Mouse (Mus musculus) brain, embryonic 14.5 days (tissue): Measurements from ENCODE around the gene Mctp1.

Source experiments
- CTCF ChIP-seq: fragments of 200-500 bp; IDR thresholded peaks from 2 replicates; pipeline ENCODE4 v1.5.1; 2012; ENCODE audit warnings: inconsistent platforms, mild to moderate bottlenecking, moderate library complexity, borderline replicate concordance; ENCODE audit not compliant: insufficient read depth, insufficient read length; ENCODE audit errors: extremely low read depth
- POLR2A ChIP-seq: fragments of 200-500 bp; IDR thresholded peaks from 2 replicates; pipeline ENCODE4 v1.6.1; 2012; ENCODE audit warnings: mild to moderate bottlenecking, inconsistent platforms, borderline replicate concordance; ENCODE audit not compliant: poor library complexity, insufficient read depth, insufficient read length, severe bottlenecking; ENCODE audit errors: extremely low read depth

DNA sequence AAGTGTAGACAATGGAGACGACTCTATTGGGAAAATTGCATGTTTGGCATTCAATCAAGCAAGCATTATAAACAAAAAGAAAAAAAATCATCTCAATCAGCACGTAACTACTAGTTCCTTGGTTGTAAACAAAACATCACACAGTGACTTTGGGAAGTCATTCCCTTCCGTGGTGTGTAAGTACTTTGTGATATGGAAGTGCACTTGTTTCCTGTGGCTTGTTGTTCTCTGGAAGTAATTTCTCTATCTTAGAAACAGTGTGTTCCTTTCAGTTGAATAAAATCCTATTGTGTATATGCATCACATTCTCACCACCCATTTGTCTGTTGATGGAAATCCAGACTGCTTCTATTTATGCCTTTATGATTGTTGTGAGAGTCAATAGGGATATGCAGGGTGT, 201.1 kb downstream of the Mctp1 start:
- TF ChIP-seq CTCF: no peak
- no peak for TF ChIP-seq POLR2A
